Mouse (Mus musculus) kidney, postnatal 0 days (tissue): ENCODE results near the gene Bcl2l14. TPM values are rescaled to one million over a fixed set of nuclear protein-coding genes. Genes with fewer than 3 reads are reported as not detected.

Experiments used
- ATAC-seq: fragments of 200-750 bp; cut with Nextera tagmentation; replicated peaks from 2 replicates; pipeline ENCODE4 v1.8.0; 2017; ENCODE audit warnings: low read depth, moderate number of reproducible peaks, moderate TSS enrichment, moderate library complexity; ENCODE audit not compliant: low FRiP score
- DNase-seq: peaks from one replicate; pipeline ENCODE4 v3.0.0-alpha.2; 2016; ENCODE audit warnings: low spot score
- H3K27ac ChIP-seq: fragments of 300-500 bp; sonication (generic); 2 replicates; pipeline ENCODE4 v1.5.1; 2014; ENCODE audit warnings: mild to moderate bottlenecking
- H3K27me3 ChIP-seq: fragments of 300-500 bp; sonication (generic); 2 replicates; pipeline ENCODE4 v1.6.1; 2014; ENCODE audit warnings: low read length, mixed read lengths; ENCODE audit not compliant: insufficient read depth
- H3K36me3 ChIP-seq: fragments of 300-500 bp; sonication (generic); 2 replicates; pipeline ENCODE4 v1.6.1; 2014; ENCODE audit warnings: low read length, mixed read lengths; ENCODE audit not compliant: insufficient read depth
- H3K4me1 ChIP-seq: fragments of 300-500 bp; sonication (generic); replicated peaks from 2 replicates; pipeline ENCODE4 v1.6.1; 2014; ENCODE audit warnings: antibody characterized with exemption, low read length, mixed read lengths; ENCODE audit not compliant: insufficient read depth
- H3K4me2 ChIP-seq: fragments of 300-500 bp; sonication (generic); 2 replicates; pipeline ENCODE4 v1.6.1; 2014; ENCODE audit warnings: mild to moderate bottlenecking, low read length, moderate library complexity, mixed read lengths
- H3K4me3 ChIP-seq: fragments of 300-500 bp; sonication (generic); replicated peaks from 2 replicates; pipeline ENCODE4 v1.5.1; 2014; ENCODE audit warnings: low read depth, low read length
- H3K9ac ChIP-seq: fragments of 300-500 bp; sonication (generic); 2 replicates; pipeline ENCODE4 v1.6.1; 2014; ENCODE audit warnings: low read depth, low read length
- H3K9me3 ChIP-seq: fragments of 300-500 bp; sonication (generic); replicated peaks from 2 replicates; pipeline ENCODE4 v1.6.1; 2016; ENCODE audit warnings: low read length, inconsistent platforms, mixed read lengths
- CTCF ChIP-seq: IDR thresholded peaks from 2 replicates; pipeline ENCODE4 v1.5.1; 2016; ENCODE audit warnings: antibody characterized with exemption, low read depth, mild to moderate bottlenecking, moderate library complexity
- WGBS: fragments of 180-500 bp; shearing (Covaris S2); extraction: QIAGEN DNeasy Blood & Tissue Kit; methylation state at CpG from one replicate; pipeline ENCODE4 v1.1.7; 2014; 5-methylcytosine and 5-hydroxymethylcytosine counted together
- polyA plus RNA-seq: library from polyadenylated mRNA; unstranded; fragments of >200 nt; fragmentation: Nextera tagmentation; extraction: Ambion mirVana; gene quantifications from 2 replicates; pipeline ENCODE4 v1.2.1, GENCODE M21; 2015

The Bcl2l14 gene
- polyA plus RNA-seq, 1 experiment from 2014 or later, result 10.2 TPM

GRCm38 (mm10) chr6:134448451-134448850, 52.3 kb downstream of the Bcl2l14 start:
- no peak overlapping the region for H3K9ac ChIP-seq
- 86% methylated on average over 12 of the region's 12 CpGs for WGBS
- H3K4me1 ChIP-seq, result peaks cover 4% of the 10 kb centered on the region
- no peaks in the 10 kb centered on the region for H3K27me3 ChIP-seq
- DNase-seq (no peak), ATAC-seq (no peak)
- no peak for TF ChIP-seq CTCF
- peaks cover 30% of the 10 kb centered on the region for H3K36me3 ChIP-seq
- no peak overlapping the region for H3K4me3 ChIP-seq
- H3K9me3 ChIP-seq, result no peaks in the 10 kb centered on the region
- no peak overlapping the region for H3K4me2 ChIP-seq
- H3K27ac ChIP-seq, result no peak overlapping the region

- Histone ChIP-seq H3K27ac (no peak overlapping the region), H3K36me3 (peaks cover 43% of the 10 kb centered on the region), H3K9ac (no peak overlapping the region), H3K4me1 (no peaks in the 10 kb centered on the region), H3K4me2 (no peak overlapping the region), H3K4me3 (no peak overlapping the region), H3K27me3 (no peaks in the 10 kb centered on the region), H3K9me3 (no peaks in the 10 kb centered on the region)
- 45% methylated on average over 11 of the region's 11 CpGs for WGBS
- ATAC-seq, result no peak
- DNase-seq, result no peak
- TF ChIP-seq CTCF, result no peak
These were observed 53.8 kb downstream of the Bcl2l14 start for GRCm38 (mm10) chr6:134449958-134450357.

GRCm38 (mm10) chr6:134450661-134451119, 54.6 kb downstream of the Bcl2l14 start:
- Histone ChIP-seq H3K9me3 (no peaks in the 10 kb centered on the region), H3K36me3 (peaks cover 48% of the 10 kb centered on the region), H3K4me2 (no peak overlapping the region), H3K4me3 (no peak overlapping the region), H3K4me1 (no peaks in the 10 kb centered on the region), H3K27ac (no peak overlapping the region), H3K9ac (no peak overlapping the region), H3K27me3 (no peaks in the 10 kb centered on the region)
- DNase-seq, result peak; percentile 60
- 25% methylated on average over 14 of the region's 14 CpGs for WGBS
- ATAC-seq, result peak; percentile 79
- no peak for TF ChIP-seq CTCF

GRCm38 (mm10) chr6:134454093-134454492, 58.0 kb downstream of the Bcl2l14 start:
- ATAC-seq, result no peak
- no peaks in the 10 kb centered on the region for H3K9me3 ChIP-seq

GRCm38 (mm10) chr6:134458376-134458775, 62.3 kb downstream of the Bcl2l14 start:
- TF ChIP-seq CTCF, result no peak
- ATAC-seq, result no peak
- Histone ChIP-seq H3K27me3 (no peaks in the 10 kb centered on the region), H3K36me3 (peaks cover 62% of the 10 kb centered on the region), H3K4me2 (no peak overlapping the region), H3K9me3 (no peaks in the 10 kb centered on the region), H3K4me3 (no peak overlapping the region), H3K27ac (no peak overlapping the region), H3K9ac (no peak overlapping the region), H3K4me1 (no peaks in the 10 kb centered on the region)
- WGBS, result 78% methylated on average over 1 of the region's 1 CpGs
- DNase-seq, result no peak

More at GRCm38 (mm10) chr6:134454093-134454492, 58.0 kb downstream of the Bcl2l14 start:
- peak; percentile 74 for TF ChIP-seq CTCF
- Histone ChIP-seq H3K4me3 (no peak overlapping the region), H3K27me3 (no peaks in the 10 kb centered on the region), H3K9ac (no peak overlapping the region), H3K4me2 (no peak overlapping the region), H3K36me3 (peaks cover 64% of the 10 kb centered on the region), H3K4me1 (no peaks in the 10 kb centered on the region), H3K27ac (no peak overlapping the region)
- 90% methylated on average over 1 of the region's 1 CpGs for WGBS
- peak; percentile 31 for DNase-seq

- no peaks in the 10 kb centered on the region for H3K9me3 ChIP-seq
- no peaks in the 10 kb centered on the region for H3K27me3 ChIP-seq
- ATAC-seq, result no peak
- no peak for TF ChIP-seq CTCF
- H3K36me3 ChIP-seq, result peaks cover 49% of the 10 kb centered on the region
- no peak overlapping the region for H3K27ac ChIP-seq
- H3K4me2 ChIP-seq, result no peak overlapping the region
- H3K4me1 ChIP-seq, result no peaks in the 10 kb centered on the region
- H3K4me3 ChIP-seq, result no peak overlapping the region
- no peak overlapping the region for H3K9ac ChIP-seq
- 90% methylated on average over 6 of the region's 6 CpGs for WGBS
- DNase-seq, result no peak
These were observed 65.1 kb downstream of the Bcl2l14 start for GRCm38 (mm10) chr6:134461175-134461574.

GRCm38 (mm10) chr6:134466671-134467229, 70.6 kb downstream of the Bcl2l14 start:
- Histone ChIP-seq H3K9me3 (no peaks in the 10 kb centered on the region), H3K27ac (no peak overlapping the region), H3K27me3 (no peaks in the 10 kb centered on the region), H3K9ac (no peak overlapping the region), H3K4me3 (no peak overlapping the region), H3K36me3 (peaks cover 35% of the 10 kb centered on the region), H3K4me2 (no peak overlapping the region), H3K4me1 (no peaks in the 10 kb centered on the region)
- ATAC-seq, result no peak
- 55% methylated on average over 10 of the region's 10 CpGs for WGBS
- no peak for DNase-seq
- no peak for TF ChIP-seq CTCF
